In genomic region chr15:4027671-4028410, GRCm38 (mm10) we compare ENCODE assay signal across 8 mouse cellular contexts. TPM values are rescaled to one million over a fixed set of nuclear protein-coding genes. Genes with fewer than 3 reads are reported as not detected.
DNase-seq lines count a peak whose midpoint lies in the region; ATAC-seq and TF ChIP-seq lines count a peak whose summit lies in the region.

No protein-coding gene starts in this region.

- peak overlapping the region; percentile 88; the same call in 1 of the 2 replicates for H3K27ac ChIP-seq in cerebellum, adult 2 months (ENCODE audit: insufficient read depth, low read length)
- H3K27ac ChIP-seq in forebrain, postnatal 0 days (ENCODE audit: low read depth, low read length), result peak overlapping the region; percentile 96
- peak overlapping the region; percentile 99 for H3K27ac ChIP-seq in limb, embryonic 15.5 days
- H3K27ac ChIP-seq in stomach, embryonic 16.5 days (ENCODE audit: low read length), result peak overlapping the region; percentile 98

- peaks cover 3% of the 10 kb centered on the region for H3K4me1 ChIP-seq in cerebellum, adult 2 months (ENCODE audit: control insufficient read depth, insufficient read depth, low read length)
- peaks cover 5% of the 10 kb centered on the region; the same call in 1 of the 2 replicates for H3K4me1 ChIP-seq in forebrain, postnatal 0 days (ENCODE audit: insufficient read depth)
- peaks cover 21% of the 10 kb centered on the region for H3K4me1 ChIP-seq in limb, embryonic 15.5 days
- peaks cover 7% of the 10 kb centered on the region; the same call in 1 of the 2 replicates for H3K4me1 ChIP-seq in stomach, embryonic 16.5 days (ENCODE audit: control insufficient read depth, insufficient read depth, low read length)

- H3K36me3 ChIP-seq in forebrain, postnatal 0 days (ENCODE audit: insufficient read depth), result no peaks in the 10 kb centered on the region
- H3K36me3 ChIP-seq in limb, embryonic 15.5 days, result no peaks in the 10 kb centered on the region
- H3K36me3 ChIP-seq in stomach, embryonic 16.5 days (ENCODE audit: control insufficient read depth, insufficient read depth, low read length), result no peaks in the 10 kb centered on the region

- no peak for DNase-seq in cerebellum, adult 2 months
- DNase-seq in MN1 (ENCODE audit: low spot score), result peak; percentile 49
- DNase-seq in forebrain, postnatal 0 days, result no peak
- DNase-seq in cerebellum, postnatal 36 days, result no peak

- ATAC-seq in cerebellum, adult (ENCODE audit: insufficient number of reproducible peaks, low FRiP score, low TSS enrichment), result no peak
- no peak for ATAC-seq in forebrain, postnatal 0 days
- ATAC-seq in limb, embryonic 15.5 days (ENCODE audit: insufficient number of reproducible peaks, low FRiP score, low TSS enrichment, low read depth), result no peak
- ATAC-seq in stomach, embryonic 16.5 days (ENCODE audit: insufficient read depth, low FRiP score), result no peak
- ATAC-seq in megakaryocyte progenitor cell, adult 5-6 weeks (replicated peaks; ENCODE audit: poor library complexity), result no peak

- 5% methylated on average over 6 of the region's 6 CpGs for WGBS in cerebellum, adult 2 months
- WGBS in forebrain, postnatal 0 days, result 3% methylated on average over 6 of the region's 6 CpGs
- WGBS in limb, embryonic 15.5 days, result 2% methylated on average over 6 of the region's 6 CpGs
- 7% methylated on average over 6 of the region's 6 CpGs for WGBS in stomach, embryonic 16.5 days

- no peaks in the 10 kb centered on the region for H3K27me3 ChIP-seq in cerebellum, adult 2 months (ENCODE audit: control insufficient read depth, insufficient read depth, low read length)
- no peaks in the 10 kb centered on the region for H3K27me3 ChIP-seq in forebrain, postnatal 0 days (ENCODE audit: insufficient read depth, low read length)
- H3K27me3 ChIP-seq in limb, embryonic 15.5 days, result no peaks in the 10 kb centered on the region
- H3K27me3 ChIP-seq in stomach, embryonic 16.5 days (ENCODE audit: control insufficient read depth, insufficient read depth, low read length), result no peaks in the 10 kb centered on the region

- H3K9ac ChIP-seq in forebrain, postnatal 0 days, result peak overlapping the region; percentile 89
- peak overlapping the region; percentile 82 for H3K9ac ChIP-seq in limb, embryonic 15.5 days
- H3K9ac ChIP-seq in stomach, embryonic 16.5 days (ENCODE audit: low read length), result peak overlapping the region; percentile 92

- no peak for TF ChIP-seq POLR2A in cerebellum, adult 2 months (IDR thresholded peaks at IDR 0.05; ENCODE audit: borderline replicate concordance, insufficient read depth, low read length)

- peak overlapping the region; percentile 49 for H3K4me2 ChIP-seq in forebrain, postnatal 0 days (ENCODE audit: low read depth)
- H3K4me2 ChIP-seq in limb, embryonic 15.5 days, result peak overlapping the region; percentile 63
- peak overlapping the region; percentile 53 for H3K4me2 ChIP-seq in stomach, embryonic 16.5 days (ENCODE audit: low read depth, low read length)

- no peak for TF ChIP-seq CTCF in cerebellum, adult 2 months (IDR thresholded peaks at IDR 0.05; ENCODE audit: borderline replicate concordance, insufficient read depth, low read depth, low read length)
- no peak for TF ChIP-seq CTCF in forebrain, postnatal 0 days (IDR thresholded peaks at IDR 0.05; ENCODE audit: low read depth)

- H3K9me3 ChIP-seq in forebrain, postnatal 0 days (ENCODE audit: low read length), result no peaks in the 10 kb centered on the region
- H3K9me3 ChIP-seq in limb, embryonic 15.5 days, result no peaks in the 10 kb centered on the region
- no peaks in the 10 kb centered on the region for H3K9me3 ChIP-seq in stomach, embryonic 16.5 days (replicated peaks; ENCODE audit: control insufficient read depth, low read length)

- peak overlapping the region; percentile 83 for H3K4me3 ChIP-seq in cerebellum, adult 2 months (replicated peaks; ENCODE audit: insufficient read depth, low read depth, low read length)
- H3K4me3 ChIP-seq in forebrain, postnatal 0 days (ENCODE audit: low read depth, low read length), result peak overlapping the region; percentile 58
- peak overlapping the region; percentile 86 for H3K4me3 ChIP-seq in limb, embryonic 15.5 days
- H3K4me3 ChIP-seq in stomach, embryonic 16.5 days (replicated peaks; ENCODE audit: low read length), result peak overlapping the region; percentile 95

RNA-seq across cellular contexts. Expression of gene Oxct1, which starts 1.7 kb away (rescaled TPM):
- polyA plus RNA-seq in cerebellum, adult 2 months (2012; rRNA removed), result 173 and 178 TPM in 2 replicates
- 307 and 354 TPM in 2 replicates for total RNA-seq in forebrain, postnatal 0 days (2014; rRNA removed)
- 375 and 419 TPM in 2 replicates for polyA plus RNA-seq in forebrain, postnatal 0 days (2015; fragmentation: Nextera tagmentation; extraction: Ambion mirVana)
- polyA plus RNA-seq in limb, embryonic 15.5 days (2015; fragmentation: Nextera tagmentation; extraction: Ambion mirVana), result 274 and 279 TPM in 2 replicates
- polyA plus RNA-seq in stomach, embryonic 16.5 days (2015; fragmentation: Nextera tagmentation; extraction: Ambion mirVana), result 232 and 251 TPM in 2 replicates
- 74.1 and 83.8 TPM in 2 replicates for total RNA-seq in megakaryocyte progenitor cell, adult 5-6 weeks (2015)
- 257 and 287 TPM in 2 replicates for total RNA-seq in megakaryocyte progenitor cell, adult 5-6 weeks (2017)

RNA-seq across cellular contexts. Expression of gene AW549877, which starts 32.3 kb away (rescaled TPM):
- polyA plus RNA-seq in cerebellum, adult 2 months (2012; rRNA removed), result 42.5 and 45.2 TPM in 2 replicates
- total RNA-seq in forebrain, postnatal 0 days (2014; rRNA removed), result 23.2 and 26.2 TPM in 2 replicates
- 15.7 and 19.6 TPM in 2 replicates for polyA plus RNA-seq in forebrain, postnatal 0 days (2015; fragmentation: Nextera tagmentation; extraction: Ambion mirVana)
- 31.2 and 34.8 TPM in 2 replicates for polyA plus RNA-seq in limb, embryonic 15.5 days (2015; fragmentation: Nextera tagmentation; extraction: Ambion mirVana)
- 38.7 and 39.3 TPM in 2 replicates for polyA plus RNA-seq in stomach, embryonic 16.5 days (2015; fragmentation: Nextera tagmentation; extraction: Ambion mirVana)
- total RNA-seq in megakaryocyte progenitor cell, adult 5-6 weeks (2015), result 32.1 and 35.4 TPM in 2 replicates
- total RNA-seq in megakaryocyte progenitor cell, adult 5-6 weeks (2017), result 6.7 and 9.9 TPM in 2 replicates

RNA-seq across cellular contexts. Expression of gene Fbxo4, which starts 48.5 kb away (rescaled TPM):
- 11.2 and 12.0 TPM in 2 replicates for polyA plus RNA-seq in cerebellum, adult 2 months (2012; rRNA removed)
- 13.3 and 13.9 TPM in 2 replicates for total RNA-seq in forebrain, postnatal 0 days (2014; rRNA removed)
- 10.5 and 11.1 TPM in 2 replicates for polyA plus RNA-seq in forebrain, postnatal 0 days (2015; fragmentation: Nextera tagmentation; extraction: Ambion mirVana)
- 11.5 and 12.2 TPM in 2 replicates for polyA plus RNA-seq in limb, embryonic 15.5 days (2015; fragmentation: Nextera tagmentation; extraction: Ambion mirVana)
- polyA plus RNA-seq in stomach, embryonic 16.5 days (2015; fragmentation: Nextera tagmentation; extraction: Ambion mirVana), result 11.7 and 12.5 TPM in 2 replicates
- total RNA-seq in megakaryocyte progenitor cell, adult 5-6 weeks (2015), result 8.8 and 10.7 TPM in 2 replicates
- 7.8 and 9.2 TPM in 2 replicates for total RNA-seq in megakaryocyte progenitor cell, adult 5-6 weeks (2017)
